Mouse (Mus musculus): ENCODE measurements at regions not wholly inside any gene's neighbourhood (a gene's known extent, or its start where the extent isn't known, plus 50 kb on each side); places are given as distances from the start of the nearest gene placed in this dataset.

GRCm38 (mm10) chr8:127973194-127973593, 385.2 kb upstream of the Nrp1 start:
- DNase-seq (ENCODE audit: low spot score) = no peak

- no peak for DNase-seq (ENCODE audit: low spot score)
These were observed 380.7 kb upstream of the Nrp1 start for GRCm38 (mm10) chr8:127977746-127978145.

DNA sequence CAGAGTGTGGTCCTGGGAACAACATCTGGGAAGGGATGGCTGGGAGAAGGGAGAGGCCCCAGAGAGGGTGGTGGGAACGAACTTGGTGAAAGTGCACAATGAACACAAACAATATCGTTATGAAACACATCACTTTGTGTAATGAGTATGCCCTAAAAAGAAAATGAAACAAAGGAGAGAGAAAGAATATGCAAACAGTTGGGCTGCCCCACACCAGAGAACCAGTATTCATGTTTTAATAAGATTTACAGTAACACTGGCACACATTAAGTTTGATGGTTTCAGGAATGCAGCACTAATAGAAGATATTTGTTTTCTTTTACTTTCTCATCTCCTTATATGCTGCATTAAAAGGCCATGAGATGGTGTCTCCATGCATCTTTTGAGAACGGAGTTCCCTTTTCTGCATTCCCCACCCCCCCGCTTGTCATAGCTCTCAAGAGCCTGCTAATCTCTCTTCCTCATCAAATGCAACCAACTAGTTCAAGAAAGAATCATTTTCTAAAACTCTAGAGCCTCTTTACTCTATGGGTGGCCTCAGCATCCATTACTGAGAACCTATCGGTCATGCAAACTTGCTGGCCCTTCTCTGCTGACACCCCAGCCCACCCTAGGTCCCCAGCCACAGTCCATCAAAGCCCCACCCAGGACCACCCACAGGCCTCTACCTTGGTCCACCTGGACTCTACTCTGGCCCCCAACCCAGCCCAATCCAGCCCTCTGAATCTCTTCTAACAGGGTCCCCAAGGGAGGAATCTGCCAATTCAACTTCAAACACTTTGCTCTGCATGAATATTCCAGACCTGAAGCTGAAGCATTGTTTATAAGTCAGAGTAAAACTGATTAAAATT, 379.0 kb upstream of the Nrp1 start:
- no peak for DNase-seq (ENCODE audit: low spot score)

DNA sequence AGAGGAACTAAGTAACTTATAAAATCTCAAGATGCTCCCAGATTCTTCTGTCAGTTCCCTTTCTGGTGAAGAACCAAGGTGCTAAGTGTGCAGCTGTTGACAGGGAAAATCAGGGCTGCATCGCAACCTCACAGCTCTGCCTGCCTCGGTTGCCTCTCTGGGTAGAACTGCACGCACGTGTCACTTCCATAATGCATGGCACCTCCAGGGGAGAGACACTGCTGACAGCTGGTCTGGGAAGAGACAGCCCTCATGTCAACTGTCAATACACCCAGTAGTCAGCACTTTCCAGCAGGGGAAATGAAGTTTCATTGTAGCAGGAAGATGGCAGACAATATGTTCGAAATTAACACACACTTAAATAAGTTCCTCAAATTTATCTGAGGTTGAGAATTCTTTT, 376.2 kb upstream of the Nrp1 start:
- no peak for DNase-seq (ENCODE audit: low spot score)

- no peak for DNase-seq (ENCODE audit: low spot score)
These were observed 372.8 kb upstream of the Nrp1 start for GRCm38 (mm10) chr8:127985616-127986015.

DNA sequence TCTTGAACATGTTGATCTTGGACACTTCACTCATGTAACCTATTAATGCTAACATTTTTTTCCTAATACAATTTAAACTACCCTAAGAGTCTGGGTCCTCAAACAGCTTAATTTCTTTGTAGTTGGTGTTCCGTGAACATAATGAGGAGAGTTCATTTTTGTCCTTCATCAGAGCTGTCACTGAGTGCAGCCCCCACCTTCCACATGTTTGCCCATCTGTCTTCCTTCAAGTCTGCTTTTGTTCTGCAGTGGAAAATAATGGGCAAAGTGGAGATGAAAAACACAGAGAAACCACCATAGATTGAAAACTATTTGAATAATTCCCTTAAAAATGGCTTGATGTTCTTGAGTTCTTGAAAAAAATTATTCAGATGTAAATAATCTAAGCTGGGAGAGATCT, 369.5 kb upstream of the Nrp1 start:
- DNase-seq (ENCODE audit: low spot score) = no peak

DNA sequence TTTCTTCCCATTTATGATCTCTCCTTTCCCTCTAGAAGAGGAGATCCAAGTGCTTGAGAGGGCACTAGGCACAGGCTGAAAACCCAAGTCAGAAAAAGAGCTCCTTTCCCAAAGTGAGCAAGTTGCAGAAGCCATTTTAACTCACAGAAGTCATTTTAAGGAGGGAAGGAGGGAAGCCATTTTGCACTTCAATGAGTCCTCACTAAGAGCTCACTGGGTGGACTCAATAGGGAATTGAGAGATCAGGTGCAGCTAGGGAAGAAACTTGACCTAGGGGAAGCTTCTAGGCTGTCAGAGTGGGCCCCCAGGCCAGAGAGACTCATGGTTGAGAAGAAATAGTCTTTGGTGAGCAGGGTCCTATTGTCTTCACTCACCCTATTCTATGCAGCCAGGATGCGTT, 363.5 kb upstream of the Nrp1 start:
- no peak for DNase-seq (ENCODE audit: low spot score)

GRCm38 (mm10) chr8:127995490-127995889, 362.9 kb upstream of the Nrp1 start:
- DNase-seq (ENCODE audit: low spot score) = no peak

DNA sequence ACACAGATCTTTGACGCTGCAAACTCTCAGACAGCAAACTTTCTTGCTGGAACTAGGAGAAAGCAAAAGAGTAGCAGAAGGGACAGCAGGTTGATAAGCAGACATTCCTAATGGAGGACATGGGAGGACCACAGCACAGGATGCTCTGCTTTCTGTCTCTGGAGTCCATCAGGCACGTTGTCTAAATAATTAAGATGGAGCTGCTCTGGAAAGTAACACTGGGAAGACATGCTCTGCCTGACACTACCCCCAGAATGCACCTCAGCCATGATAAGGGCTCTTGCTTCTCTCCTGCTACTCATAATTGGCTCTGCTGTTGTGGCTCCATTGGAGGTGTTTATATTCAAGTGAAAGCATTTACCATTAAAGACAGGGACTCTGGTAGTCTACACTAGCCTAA, 356.0 kb upstream of the Nrp1 start:
- no peak for DNase-seq (ENCODE audit: low spot score)

DNA sequence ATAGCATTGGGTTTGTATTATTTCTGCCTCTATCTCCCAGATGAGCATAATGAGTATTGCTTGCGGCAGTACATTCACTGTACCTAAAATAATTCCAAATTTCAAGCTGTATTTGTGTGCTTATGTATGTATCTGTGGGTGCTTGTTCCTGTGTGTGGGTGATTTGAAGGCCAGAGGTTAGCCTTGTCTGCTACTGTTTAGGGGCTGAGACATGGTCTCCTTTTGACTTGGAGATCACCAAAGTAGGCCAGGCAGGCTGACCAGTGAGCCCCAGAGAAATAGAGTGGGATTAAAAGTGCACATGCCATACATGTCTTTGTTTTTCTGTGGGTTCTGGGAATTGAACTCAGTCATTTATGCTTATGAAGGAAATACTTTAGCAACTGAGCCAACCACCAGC, 355.6 kb upstream of the Nrp1 start:
- DNase-seq (ENCODE audit: low spot score) = no peak

DNA sequence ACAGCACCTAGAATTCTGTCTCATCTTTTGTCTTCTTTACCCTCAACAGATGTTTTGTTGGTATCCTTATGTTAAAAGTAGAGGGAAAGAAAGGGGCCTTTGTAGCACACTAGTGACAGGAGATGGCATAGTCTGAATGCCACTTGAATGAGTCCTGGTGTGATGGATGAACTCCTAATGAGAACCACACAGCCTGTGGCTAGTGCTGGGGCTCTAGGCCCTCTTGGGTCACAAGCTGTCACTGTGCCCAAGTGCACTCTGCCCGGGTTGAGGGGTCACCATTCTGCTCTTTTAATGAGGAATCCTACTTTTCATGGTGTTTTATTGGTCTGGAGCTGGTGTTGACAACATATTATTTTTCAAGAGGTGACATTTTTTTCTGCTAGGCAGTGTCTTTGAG, 355.0 kb upstream of the Nrp1 start:
- DNase-seq (ENCODE audit: low spot score) = no peak

DNA sequence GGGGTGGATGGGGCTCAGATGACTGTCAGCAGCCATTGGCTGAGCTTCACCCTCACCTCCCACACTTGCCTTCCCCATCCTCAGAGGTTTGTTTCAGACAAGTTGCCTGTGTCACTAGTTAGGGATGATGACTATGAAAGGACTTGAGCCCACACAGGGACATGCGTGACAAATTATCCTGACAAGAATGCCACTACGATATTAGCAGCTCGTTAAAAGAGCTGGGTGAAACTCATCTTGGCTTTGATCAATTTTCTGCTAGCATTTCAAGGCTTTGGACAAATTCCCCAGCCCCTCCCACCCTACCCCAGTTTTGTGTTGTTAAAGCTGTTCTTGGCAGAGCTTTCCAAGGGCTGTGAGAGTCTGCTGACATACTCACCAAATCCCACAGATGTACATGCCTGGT, 354.5 kb upstream of the Nrp1 start:
- DNase-seq (ENCODE audit: low spot score) = no peak

- DNase-seq (ENCODE audit: low spot score) = no peak
These were observed 348.9 kb upstream of the Nrp1 start for GRCm38 (mm10) chr8:128009393-128010010.

- DNase-seq (ENCODE audit: low spot score) = no peak
These were observed 341.2 kb upstream of the Nrp1 start for GRCm38 (mm10) chr8:128017171-128017570.

DNA sequence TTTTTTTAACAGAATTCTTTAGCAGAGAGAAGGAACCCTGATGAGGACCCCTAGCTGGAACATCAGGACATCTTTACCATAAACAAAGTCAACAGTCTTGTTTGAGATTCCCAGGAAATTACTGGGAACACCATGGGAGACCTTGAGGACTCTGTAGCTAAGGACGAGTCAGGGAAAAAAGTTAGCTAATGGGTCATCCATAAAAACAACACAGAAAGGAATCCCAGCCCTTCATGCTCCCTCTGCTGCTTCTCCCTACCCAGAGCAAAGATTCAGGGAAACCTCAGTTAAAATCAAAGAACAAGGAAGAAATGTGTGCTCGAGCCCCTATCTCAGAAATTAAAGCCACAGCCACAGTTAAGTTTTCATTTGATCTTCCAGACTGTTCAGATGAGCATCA, 334.7 kb upstream of the Nrp1 start:
- no peak for DNase-seq (ENCODE audit: low spot score)

- no peak for DNase-seq (ENCODE audit: low spot score)
These were observed 333.6 kb upstream of the Nrp1 start for GRCm38 (mm10) chr8:128024774-128025222.

GRCm38 (mm10) chr8:128025251-128025856, 333.1 kb upstream of the Nrp1 start:
- DNase-seq (ENCODE audit: low spot score) = peak; percentile 84

GRCm38 (mm10) chr8:128026981-128027380, 331.4 kb upstream of the Nrp1 start:
- DNase-seq (ENCODE audit: low spot score) = no peak

GRCm38 (mm10) chr8:128030335-128031280, 327.8 kb upstream of the Nrp1 start:
- no peak for DNase-seq (ENCODE audit: low spot score)

- peak; percentile 38 for DNase-seq (ENCODE audit: low spot score)
These were observed 324.3 kb upstream of the Nrp1 start for GRCm38 (mm10) chr8:128034127-128034526.

GRCm38 (mm10) chr8:128035672-128036071, 322.7 kb upstream of the Nrp1 start:
- peak; percentile 11 for DNase-seq (ENCODE audit: low spot score)
